In genomic region chr1:191950611-191951010, GRCm38 (mm10) we compare ENCODE assay signal across 25 mouse cellular contexts. TPM values are rescaled to one million over a fixed set of nuclear protein-coding genes. Genes with fewer than 3 reads are reported as not detected.
DNase-seq lines count a peak whose midpoint lies in the region; ATAC-seq and TF ChIP-seq lines count a peak whose summit lies in the region.
"Had no signal": no experiment of that assay in that cellular context is flagged by ENCODE, and none has a peak within 500 bp of the region (broad histone marks: within the 10 kb centered on the region; RNA-seq: fewer than 3 reads in every experiment).

No protein-coding gene starts in this region.

- H3K4me3 ChIP-seq in left cerebral cortex, adult 2 months = no peak overlapping the region
- H3K4me3 ChIP-seq in lung, postnatal 0 days (ENCODE audit: low read depth, low read length) = no peak overlapping the region
- H3K4me3 ChIP-seq: embryonic facial prominence, embryonic 15.5 days; erythroblast, embryonic 14.5 days; forebrain, embryonic 10.5 days; heart, embryonic 13.5 days; hindbrain, embryonic 15.5 days had no signal

- 54% methylated on average over 2 of the region's 2 CpGs for WGBS in lung, postnatal 0 days

- H3K9ac ChIP-seq in lung, postnatal 0 days (replicated peaks; ENCODE audit: low read depth) = no peak overlapping the region
- H3K9ac ChIP-seq: embryonic facial prominence, embryonic 15.5 days; heart, embryonic 13.5 days; hindbrain, embryonic 15.5 days had no signal

- H3K36me3 ChIP-seq in lung, postnatal 0 days (ENCODE audit: insufficient read depth, low read length) = no peaks in the 10 kb centered on the region
- H3K36me3 ChIP-seq: embryonic facial prominence, embryonic 15.5 days; forebrain, embryonic 10.5 days; G1E; heart, embryonic 13.5 days; hindbrain, embryonic 15.5 days had no signal

- no peak overlapping the region for H3K4me2 ChIP-seq in lung, postnatal 0 days (replicated peaks; ENCODE audit: low read depth, low read length)
- H3K4me2 ChIP-seq: embryonic facial prominence, embryonic 15.5 days; heart, embryonic 13.5 days; hindbrain, embryonic 15.5 days had no signal

- H3K27me3 ChIP-seq in lung, postnatal 0 days (replicated peaks; ENCODE audit: insufficient read depth, low read length) = no peaks in the 10 kb centered on the region
- H3K27me3 ChIP-seq: embryonic facial prominence, embryonic 15.5 days; hindbrain, embryonic 15.5 days had no signal

- no peaks in the 10 kb centered on the region; the same call in 1 of the 2 replicates for H3K4me1 ChIP-seq in lung, postnatal 0 days (ENCODE audit: insufficient read depth, low read depth, low read length)
- H3K4me1 ChIP-seq: embryonic facial prominence, embryonic 15.5 days; hindbrain, embryonic 15.5 days had no signal

- ATAC-seq in frontal cortex, adult (ENCODE audit: low TSS enrichment) = peak; percentile 90
- peak; percentile 24; the same call in 1 of the 2 replicates for ATAC-seq in lung, postnatal 0 days
- ATAC-seq: CD4-positive, CD25-positive, alpha-beta regulatory T cell, adult 4 months; forebrain, embryonic 14.5 days had no signal

- no peak for TF ChIP-seq CTCF in left cerebral cortex, adult 2 months (IDR thresholded peaks at IDR 0.05)
- TF ChIP-seq CTCF in lung, postnatal 0 days (IDR thresholded peaks at IDR 0.05) = no peak

- no peak for TF ChIP-seq EP300 in lung, postnatal 0 days (IDR thresholded peaks at IDR 0.05)

- H3K9me3 ChIP-seq in lung, postnatal 0 days (ENCODE audit: low read length) = no peaks in the 10 kb centered on the region
- H3K9me3 ChIP-seq: embryonic facial prominence, embryonic 15.5 days; forebrain, embryonic 10.5 days; G1E; heart, embryonic 13.5 days; hindbrain, embryonic 15.5 days had no signal

- intact Hi-C loops in left cerebral cortex, adult 2 months (cut with DNase I) = loop anchor here (5.0 kb wide), 1 partner anchor 43 kb away; the partner anchor contains the start of gene Slc30a1
- intact Hi-C loops in left cerebral cortex, postnatal 4 days (cut with DNase I) = no loop called here

- no peak for DNase-seq in frontal cortex, postnatal 25 days (ENCODE audit: low spot score in 2 of 2)
- DNase-seq in left cerebral cortex, adult 2 months (ENCODE audit: extremely low spot score in 1 of 2, low spot score in 2 of 2) = no peak
- DNase-seq in left cerebral cortex, postnatal 4 days = no peak
- peak; percentile 46 for DNase-seq in lung, postnatal 0 days (ENCODE audit: low spot score)
- no peak for DNase-seq in lung, postnatal 36 days
- DNase-seq in cerebellum, adult 11-12 months = no peak
- DNase-seq: adrenal gland, adult 8-10 months; adrenal gland, postnatal 36 days; B cell, adult 2 months; cerebellum, adult 18-20 months; cerebellum, adult 9-11 months; cerebellum, postnatal 36 days; embryo, embryonic 11 days; heart, postnatal 36 days had no signal

- H3K27ac ChIP-seq in left cerebral cortex, adult 2 months = peak overlapping the region; percentile 30; the same call in 1 of the 2 replicates
- H3K27ac ChIP-seq in lung, postnatal 0 days (ENCODE audit: low read length) = no peak overlapping the region; the same call in 1 of the 2 replicates
- H3K27ac ChIP-seq: embryonic facial prominence, embryonic 15.5 days; forebrain, embryonic 10.5 days; heart, embryonic 13.5 days; hindbrain, embryonic 15.5 days had no signal

RNA-seq across cellular contexts. Expression of gene Rd3, which starts 26.6 kb away (rescaled TPM):
- total RNA-seq in left cerebral cortex, adult 2 months (2021) = under 1 TPM; 0.18 to 0.21 TPM
- total RNA-seq in left cerebral cortex, postnatal 4 days (2021) = under 1 TPM; 0.56 TPM
- polyA plus RNA-seq in lung, postnatal 0 days (2015; fragmentation: Nextera tagmentation; extraction: Ambion mirVana) = 3.7 and 4.6 TPM in 2 replicates
- total RNA-seq: G1E; gastrocnemius, adult 8-10 months; gastrocnemius, postnatal 4 days had no signal
- polyA plus RNA-seq: erythroblast, embryonic 14.5 days; G1E had no signal

RNA-seq across cellular contexts. Expression of gene Slc30a1, which starts 44.0 kb away (rescaled TPM):
- 10 to 100 TPM; 33.3 to 36.3 TPM for total RNA-seq in left cerebral cortex, adult 2 months (2021)
- total RNA-seq in left cerebral cortex, postnatal 4 days (2021) = 10 to 100 TPM; 24.2 to 27.0 TPM
- polyA plus RNA-seq in lung, postnatal 0 days (2015; fragmentation: Nextera tagmentation; extraction: Ambion mirVana) = 5.2 and 5.6 TPM in 2 replicates
